Mouse (Mus musculus) hindbrain, embryonic 11.5 days (tissue): ENCODE measurements around the gene Prrx2. TPM values are rescaled to one million over a fixed set of nuclear protein-coding genes. Genes with fewer than 3 reads are reported as not detected.

Experiments used
- ATAC-seq: fragments of 200-750 bp; cut with Nextera tagmentation; 2 replicates; pipeline ENCODE4 v1.8.0; 2017; ENCODE audit warnings: mild to moderate bottlenecking, moderate TSS enrichment, moderate library complexity; ENCODE audit not compliant: low FRiP score
- DNase-seq: peaks from one replicate; pipeline ENCODE4 v3.0.0-alpha.2; 2015; ENCODE audit warnings: low spot score
- H3K27ac ChIP-seq: fragments of 300-500 bp; sonication (generic); 2 replicates; pipeline ENCODE4 v1.5.1; 2014; ENCODE audit warnings: mild to moderate bottlenecking, low read depth, low read length
- H3K27me3 ChIP-seq: fragments of 300-500 bp; sonication (generic); 2 replicates; pipeline ENCODE4 v1.6.1; 2014; ENCODE audit warnings: mild to moderate bottlenecking, low read length, moderate library complexity, mixed read lengths; ENCODE audit not compliant: control insufficient read depth, insufficient read depth
- H3K36me3 ChIP-seq: fragments of 300-500 bp; sonication (generic); 2 replicates; pipeline ENCODE4 v1.6.1; 2014; ENCODE audit warnings: mild to moderate bottlenecking, low read length, moderate library complexity, mixed read lengths; ENCODE audit not compliant: control insufficient read depth, insufficient read depth
- H3K4me1 ChIP-seq: fragments of 300-500 bp; sonication (generic); replicated peaks from 2 replicates; pipeline ENCODE4 v1.6.1; 2014; ENCODE audit warnings: low read length, mixed read lengths; ENCODE audit not compliant: control insufficient read depth, insufficient read depth
- H3K4me2 ChIP-seq: fragments of 300-500 bp; sonication (generic); replicated peaks from 2 replicates; pipeline ENCODE4 v1.6.1; 2014; ENCODE audit warnings: mild to moderate bottlenecking, low read depth, low read length
- H3K4me3 ChIP-seq: fragments of 300-500 bp; sonication (generic); 2 replicates; pipeline ENCODE4 v1.5.1; 2014; ENCODE audit warnings: low read depth, low read length
- H3K9ac ChIP-seq: fragments of 300-500 bp; sonication (generic); 2 replicates; pipeline ENCODE4 v1.6.1; 2014; ENCODE audit warnings: low read depth, low read length
- H3K9me3 ChIP-seq: fragments of 300-500 bp; sonication (generic); 2 replicates; pipeline ENCODE4 v1.6.1; 2016; ENCODE audit warnings: low read length; ENCODE audit not compliant: control insufficient read depth
- WGBS: fragments of 180-500 bp; shearing (Covaris S2); extraction: QIAGEN DNeasy Blood & Tissue Kit; methylation state at CpG from one replicate; pipeline ENCODE4 v1.1.7; 2014; 5-methylcytosine and 5-hydroxymethylcytosine counted together
- polyA plus RNA-seq: library from polyadenylated mRNA; unstranded; fragments of >200 nt; fragmentation: Nextera tagmentation; extraction: Ambion mirVana; gene quantifications from 2 replicates; pipeline ENCODE4 v1.2.1, GENCODE M21; 2014

The Prrx2 gene
- polyA plus RNA-seq, 1 experiment from 2014 or later = 39.7 TPM

GRCm38 (mm10) chr2:30810573-30810972, 24.2 kb upstream of the Prrx2 start:
- Histone ChIP-seq H3K4me3 (no peak overlapping the region), H3K27ac (no peak overlapping the region), H3K4me1 (peaks cover 4% of the 10 kb centered on the region), H3K27me3 (no peaks in the 10 kb centered on the region), H3K36me3 (peaks cover 2% of the 10 kb centered on the region; the same call in 1 of the 2 replicates), H3K4me2 (no peak overlapping the region), H3K9ac (no peak overlapping the region), H3K9me3 (no peaks in the 10 kb centered on the region)
- WGBS = 92% methylated on average over 7 of the region's 7 CpGs
- ATAC-seq (no peak), DNase-seq (no peak)

- H3K4me3 ChIP-seq = no peak overlapping the region
- no peaks in the 10 kb centered on the region for H3K9me3 ChIP-seq
- no peaks in the 10 kb centered on the region for H3K27me3 ChIP-seq
- DNase-seq = no peak
- peaks cover 13% of the 10 kb centered on the region for H3K36me3 ChIP-seq
- H3K27ac ChIP-seq = no peak overlapping the region
- no peak for ATAC-seq
- H3K4me1 ChIP-seq = no peaks in the 10 kb centered on the region
- WGBS = 90% methylated on average over 1 of the region's 1 CpGs
- no peak overlapping the region for H3K4me2 ChIP-seq
- no peak overlapping the region for H3K9ac ChIP-seq
Observed at GRCm38 (mm10) chr2:30816383-30816782, 18.4 kb upstream of the Prrx2 start.

DNA sequence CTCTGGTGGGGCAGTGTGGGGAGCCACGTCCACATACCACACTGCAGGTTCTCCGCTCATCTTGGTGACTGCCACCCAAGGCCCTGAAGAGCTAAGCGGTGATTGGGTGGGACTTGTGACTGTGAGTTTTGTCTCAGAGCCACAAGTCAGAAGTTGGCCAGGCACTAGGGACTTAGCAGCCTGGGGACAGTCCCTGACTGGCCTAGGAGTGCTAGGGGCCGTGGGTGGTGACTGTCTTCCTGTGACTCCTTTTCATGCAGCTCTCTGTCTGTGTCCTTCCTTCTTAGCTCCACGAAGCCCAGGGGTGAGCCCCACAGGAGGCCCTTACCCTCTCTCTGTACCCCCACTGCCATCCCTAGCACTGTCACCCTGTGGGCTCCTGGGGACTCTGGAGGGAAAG, 14.9 kb upstream of the Prrx2 start:
- ATAC-seq = no peak
- Histone ChIP-seq H3K27ac (no peak overlapping the region), H3K27me3 (no peaks in the 10 kb centered on the region), H3K9ac (no peak overlapping the region), H3K36me3 (peaks cover 18% of the 10 kb centered on the region), H3K4me2 (no peak overlapping the region), H3K9me3 (no peaks in the 10 kb centered on the region), H3K4me3 (no peak overlapping the region), H3K4me1 (no peaks in the 10 kb centered on the region)
- DNase-seq = no peak
- WGBS = 91% methylated on average over 5 of the region's 5 CpGs

- H3K9me3 ChIP-seq = no peaks in the 10 kb centered on the region
- DNase-seq (no peak), ATAC-seq (no peak)
- 96% methylated on average over 3 of the region's 3 CpGs for whole genome bisulfite sequencing
- H3K36me3 ChIP-seq = peaks cover 15% of the 10 kb centered on the region
- H3K27me3 ChIP-seq = no peaks in the 10 kb centered on the region
- no peak overlapping the region for H3K4me3 ChIP-seq
- H3K4me2 ChIP-seq = no peak overlapping the region
- H3K9ac ChIP-seq = no peak overlapping the region
- H3K4me1 ChIP-seq = no peaks in the 10 kb centered on the region
- H3K27ac ChIP-seq = no peak overlapping the region
Observed at GRCm38 (mm10) chr2:30821073-30821472, 13.7 kb upstream of the Prrx2 start.

DNA sequence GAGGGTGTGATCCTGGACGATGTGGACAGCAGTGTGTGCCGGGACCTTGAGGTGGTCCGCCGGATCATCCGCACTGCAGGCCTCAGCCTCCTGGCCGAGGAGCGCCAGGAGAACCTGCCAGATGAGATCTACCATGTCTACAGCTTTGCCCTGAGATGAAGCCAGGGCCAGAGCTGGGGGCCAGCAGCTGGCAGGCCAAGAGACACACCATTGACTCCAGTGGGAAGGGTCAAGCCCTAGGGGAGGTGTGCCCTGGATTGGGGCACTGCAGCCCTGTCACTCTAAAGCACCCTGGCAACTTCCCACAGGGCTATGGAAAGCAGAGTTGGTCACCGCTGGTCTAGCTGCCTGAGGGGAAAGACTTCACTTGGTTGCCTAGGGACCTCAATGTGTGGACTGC, 12.3 kb upstream of the Prrx2 start:
- no peak for ATAC-seq

DNA sequence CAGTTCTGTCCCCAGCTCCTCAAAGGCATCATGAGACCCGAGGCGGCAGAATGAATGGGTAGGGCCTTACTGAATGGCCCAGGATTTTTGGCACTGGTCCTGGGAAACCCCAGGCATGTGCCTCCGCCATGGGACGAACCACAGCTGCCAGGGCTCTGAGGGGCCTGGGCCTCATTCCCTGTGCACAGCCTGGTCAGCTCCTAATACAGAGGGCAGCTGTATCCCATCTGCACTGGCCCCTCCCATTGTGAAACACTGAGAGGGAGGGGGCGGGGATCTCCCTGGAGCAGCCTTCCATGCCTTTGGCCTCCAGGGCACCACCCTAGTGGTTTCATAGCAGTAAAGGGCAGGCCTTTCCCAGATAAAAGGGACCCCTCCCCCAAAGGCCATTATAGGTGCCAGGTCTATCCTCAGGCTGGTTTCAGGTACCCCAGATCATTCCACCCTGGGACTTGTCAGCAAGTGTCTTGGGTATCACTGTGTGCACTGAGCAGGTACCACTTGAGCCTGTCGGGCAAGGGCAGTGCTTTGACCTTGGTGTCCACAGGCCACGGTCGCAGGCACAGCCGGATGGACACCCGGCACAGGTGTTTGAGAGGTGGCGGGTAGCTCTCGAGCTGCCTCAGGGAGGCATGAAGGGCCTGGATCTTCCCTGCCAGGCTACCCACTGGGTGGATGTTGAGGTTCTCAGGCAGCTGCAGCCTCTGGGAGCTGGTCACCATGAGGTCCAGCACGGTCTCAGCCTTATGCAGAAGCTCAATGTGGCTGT, 11.2 kb upstream of the Prrx2 start:
- Histone ChIP-seq H3K4me3 (no peak overlapping the region), H3K9ac (no peak overlapping the region), H3K27me3 (no peaks in the 10 kb centered on the region), H3K4me2 (no peak overlapping the region), H3K9me3 (no peaks in the 10 kb centered on the region), H3K27ac (no peak overlapping the region), H3K36me3 (peaks cover 15% of the 10 kb centered on the region), H3K4me1 (peaks cover 8% of the 10 kb centered on the region)
- no peak for ATAC-seq
- 78% methylated on average over 13 of the region's 13 CpGs for WGBS
- DNase-seq = no peak

More for the DNA sequence above, 12.3 kb upstream of the Prrx2 start:
- Histone ChIP-seq H3K9me3 (no peaks in the 10 kb centered on the region), H3K9ac (no peak overlapping the region), H3K4me3 (no peak overlapping the region), H3K4me2 (no peak overlapping the region), H3K27me3 (no peaks in the 10 kb centered on the region), H3K4me1 (peaks cover 8% of the 10 kb centered on the region), H3K27ac (no peak overlapping the region), H3K36me3 (peaks cover 15% of the 10 kb centered on the region)
- DNase-seq = no peak
- WGBS = 93% methylated on average over 8 of the region's 8 CpGs

GRCm38 (mm10) chr2:30826825-30827748, 7.7 kb upstream of the Prrx2 start:
- ATAC-seq (no peak; the same call in 1 of the 2 replicates), DNase-seq (peak; percentile 59)
- H3K9ac ChIP-seq = peak overlapping the region; percentile 83
- peaks cover 7% of the 10 kb centered on the region for H3K36me3 ChIP-seq
- peaks cover 10% of the 10 kb centered on the region for H3K4me1 ChIP-seq
- no peaks in the 10 kb centered on the region for H3K27me3 ChIP-seq
- H3K27ac ChIP-seq = peak overlapping the region; percentile 62; the same call in 1 of the 2 replicates
- peak overlapping the region; percentile 98 for H3K4me3 ChIP-seq
- peak overlapping the region; percentile 97 for H3K4me2 ChIP-seq
- no peaks in the 10 kb centered on the region for H3K9me3 ChIP-seq
- WGBS = 40% methylated on average over 26 of the region's 26 CpGs

DNA sequence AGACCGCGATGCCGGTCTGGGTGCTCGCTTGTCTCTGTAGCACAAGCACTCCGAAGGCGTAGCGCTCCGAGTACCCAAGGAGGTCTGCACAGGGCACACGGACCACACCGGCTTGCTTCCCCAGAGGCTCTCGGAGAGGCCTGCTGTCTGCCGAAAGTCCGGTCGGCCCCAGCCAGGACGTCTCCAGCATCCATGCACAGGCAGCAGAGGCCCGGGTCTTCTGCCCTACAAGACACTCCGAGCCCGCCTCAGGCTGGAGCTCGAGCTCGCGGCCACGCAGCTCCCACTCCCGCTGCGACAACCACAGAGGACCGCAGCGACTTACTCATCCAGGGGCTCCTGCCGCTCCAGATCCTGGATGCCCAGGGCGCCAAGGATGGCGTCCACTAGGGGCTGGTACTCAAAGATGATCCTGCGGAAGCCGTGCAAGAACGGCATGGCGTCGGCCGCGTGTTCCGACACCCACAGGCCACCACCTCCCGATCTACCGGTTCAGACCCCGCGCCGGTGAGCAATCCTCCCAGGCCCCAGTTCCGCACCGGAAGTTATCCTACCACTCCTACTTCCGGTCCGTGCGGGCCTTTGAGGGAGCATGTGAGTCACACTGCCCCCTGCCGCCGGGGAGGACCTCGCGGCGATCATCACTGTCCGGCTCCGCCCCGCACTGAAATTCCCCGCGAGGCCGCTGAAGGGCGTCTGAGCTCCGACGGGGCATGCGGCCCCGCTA, 6.9 kb upstream of the Prrx2 start:
- H3K9ac ChIP-seq = peak overlapping the region; percentile 83
- H3K27ac ChIP-seq = peak overlapping the region; percentile 62; the same call in 1 of the 2 replicates
- H3K36me3 ChIP-seq = peaks cover 3% of the 10 kb centered on the region
- DNase-seq (peak; percentile 98), ATAC-seq (peak; percentile 84)
- H3K4me2 ChIP-seq = peak overlapping the region; percentile 97
- peaks cover 10% of the 10 kb centered on the region for H3K4me1 ChIP-seq
- no peaks in the 10 kb centered on the region for H3K27me3 ChIP-seq
- peak overlapping the region; percentile 98 for H3K4me3 ChIP-seq
- H3K9me3 ChIP-seq = no peaks in the 10 kb centered on the region
- under 1% methylated on average over 63 of the region's 63 CpGs for WGBS
